Mouse (Mus musculus): Measurements from ENCODE around the gene Dbnl. TPM values are rescaled to one million over a fixed set of nuclear protein-coding genes. Genes with fewer than 3 reads are reported as not detected.

The Dbnl gene
- polyA plus RNA-seq (2017; shearing (Covaris generic)) = 100 to 1,000 TPM; 229 to 284 TPM

DNA sequence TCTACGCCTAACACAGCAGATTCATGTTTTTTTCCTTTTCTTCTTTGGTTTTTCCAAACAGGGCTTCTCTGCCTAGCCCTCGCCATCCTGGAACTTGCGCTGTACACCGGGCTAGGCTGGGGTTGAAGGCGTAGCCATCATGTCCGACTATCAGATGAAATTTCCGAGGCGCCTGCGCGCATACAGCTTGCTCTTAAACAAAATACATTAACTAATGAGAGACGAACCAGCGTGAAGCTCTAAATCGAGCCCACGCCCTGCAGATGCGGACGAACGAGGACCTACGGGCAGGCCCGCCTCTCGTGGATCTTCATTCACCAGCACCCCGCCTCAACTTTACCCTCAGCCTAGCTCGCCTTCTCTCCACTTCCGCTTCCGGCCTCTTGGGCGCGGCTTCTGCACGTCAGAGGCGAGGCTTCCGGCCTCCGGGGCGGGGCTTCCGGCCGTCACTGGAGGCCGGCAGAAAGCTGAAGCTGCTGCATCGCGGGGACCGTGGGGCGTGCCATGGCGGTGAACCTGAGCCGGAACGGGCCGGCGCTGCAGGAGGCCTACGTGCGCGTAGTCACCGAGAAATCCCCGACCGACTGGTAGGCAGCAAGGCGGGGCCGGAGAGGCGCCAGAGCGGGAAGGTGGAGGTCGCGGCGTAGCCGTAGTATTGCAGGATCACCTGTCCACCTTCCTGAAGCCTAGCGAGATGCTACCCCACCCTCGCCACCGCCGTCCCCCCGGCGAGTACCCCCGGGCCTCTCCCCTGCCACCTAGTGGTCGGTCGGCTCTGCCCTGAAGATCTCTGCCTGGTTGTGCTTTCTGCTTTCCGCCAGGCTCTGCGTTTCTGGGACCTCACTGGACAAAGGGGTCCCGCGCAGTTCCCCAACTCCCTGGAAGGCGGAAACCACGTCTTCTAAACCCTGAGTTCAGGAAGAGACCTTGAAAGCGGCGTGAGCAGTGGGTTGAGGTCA, at the start of gene Dbnl:
TSS of gene Dbnl (plus strand) at position 433 of the 959 bp plus-strand sequence.

DNA sequence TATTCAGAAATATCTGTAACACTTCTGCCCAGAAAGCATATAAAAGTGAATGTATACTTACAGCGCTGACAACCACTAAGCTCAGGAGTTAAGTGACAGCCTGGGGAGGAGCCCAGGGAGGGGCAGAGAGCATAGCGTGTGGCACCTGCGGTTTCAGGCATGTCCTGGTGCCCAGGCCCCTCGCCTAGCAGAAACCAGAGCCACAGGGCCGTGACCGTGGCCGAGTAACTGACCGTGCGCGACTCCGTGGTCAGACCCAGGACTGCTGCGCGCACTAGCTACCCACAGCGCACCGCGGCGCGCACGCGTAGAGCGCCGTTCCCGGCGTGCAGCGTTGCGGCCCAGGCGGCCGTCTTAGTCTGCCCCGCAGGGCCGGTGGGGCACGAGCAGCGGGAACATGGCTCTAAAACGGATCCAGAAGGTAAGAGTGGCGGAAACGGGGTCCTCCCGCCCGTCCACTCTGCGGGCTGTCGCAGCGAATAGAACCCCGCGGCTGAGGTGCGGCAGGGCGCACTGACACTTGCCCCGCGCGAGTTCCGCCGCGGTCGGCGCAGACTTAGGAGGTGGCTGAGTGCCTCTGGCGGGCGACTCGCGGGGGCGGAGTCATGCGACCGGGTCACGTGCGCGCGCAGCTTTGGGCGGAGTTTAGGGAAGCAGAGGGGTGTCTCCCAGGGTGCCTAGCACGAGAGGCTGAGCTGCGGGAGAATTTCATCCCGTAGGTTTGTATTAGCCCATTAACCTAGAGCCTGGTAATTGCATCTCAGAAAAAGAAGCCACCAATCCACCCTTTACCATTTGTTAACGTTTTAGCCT, 26.3 kb upstream of the Dbnl start, which contains the start of gene Urgcp:
TSS of gene Urgcp (minus strand) at position 557 of the 813 bp plus-strand sequence.

DNA sequence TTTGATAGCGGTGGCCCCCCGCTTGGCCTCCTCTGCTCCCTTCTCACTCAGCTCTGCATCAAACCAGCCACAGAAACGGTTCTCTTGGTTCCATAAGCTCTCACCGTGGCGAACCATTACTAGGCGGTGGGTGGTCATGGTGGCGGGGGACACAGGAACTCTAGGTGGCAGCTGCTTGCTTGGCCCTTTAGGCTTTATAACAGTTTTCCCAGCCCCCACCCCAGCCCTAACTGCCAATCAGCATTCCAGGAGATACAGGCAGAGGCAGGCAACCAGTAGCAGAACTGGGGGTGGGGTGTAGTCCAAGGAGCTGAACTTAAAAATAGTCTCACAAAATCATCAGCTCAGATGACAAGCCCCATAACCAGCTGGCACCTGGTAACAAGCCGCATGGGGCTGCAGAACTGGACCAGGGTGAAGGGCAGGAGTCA, 15.3 kb downstream of the Dbnl start, which contains the start of gene Pgam2:
TSS of gene Pgam2 (minus strand) at position 183 of the 431 bp plus-strand sequence.

DNA sequence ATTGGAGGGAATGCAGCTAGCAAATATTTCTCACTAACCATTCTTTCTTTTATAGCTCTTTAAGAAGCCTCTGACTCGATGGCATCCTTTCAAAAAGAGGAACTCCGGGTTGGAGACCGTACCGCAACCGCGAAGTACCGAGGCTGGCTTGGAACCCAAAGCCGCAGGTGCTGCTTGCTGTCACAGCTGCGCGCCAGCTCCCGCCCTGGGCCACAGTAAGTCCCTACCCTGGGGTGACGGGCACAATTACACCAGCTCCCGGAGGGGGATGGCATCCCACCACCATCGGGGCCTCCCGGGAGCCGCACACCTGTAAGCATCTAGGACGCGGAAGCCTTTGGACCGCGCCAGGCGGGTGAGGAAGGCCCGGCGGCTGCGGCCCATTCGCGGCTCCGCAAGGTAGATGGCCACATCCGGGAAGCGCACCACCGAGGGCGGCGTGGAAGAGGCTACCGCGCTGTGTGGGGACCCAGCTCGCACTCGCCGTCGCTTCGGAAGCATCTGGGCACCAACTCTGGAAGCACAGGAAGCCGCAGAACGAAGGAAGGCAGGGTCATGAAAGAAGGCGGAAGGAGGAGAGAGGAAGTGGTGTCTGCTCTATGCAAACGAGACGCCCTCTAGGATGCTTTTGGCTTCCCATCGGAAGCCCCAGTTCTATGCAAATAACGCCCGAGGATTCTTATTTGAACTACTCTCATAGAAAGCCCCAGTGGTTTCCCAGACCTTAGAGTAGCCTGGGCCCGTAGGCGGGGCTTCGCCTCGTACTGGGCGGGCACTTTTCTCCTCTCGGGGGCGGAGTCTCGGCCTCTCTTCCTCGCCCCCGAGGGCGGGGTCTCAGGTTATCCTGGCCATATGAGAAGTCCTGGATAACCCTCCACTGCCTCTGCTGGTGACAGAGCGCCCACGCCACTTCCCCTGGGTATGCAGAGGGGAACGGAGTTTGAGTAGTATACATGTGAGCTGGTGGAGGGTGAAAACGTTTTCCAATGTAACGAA, 49.3 kb downstream of the Dbnl start, which contains the start of gene Polm:
TSS of gene Polm (minus strand) at position 766 of the 996 bp plus-strand sequence.

Other genes with a start within 250 kb of the Dbnl start
- gene Ccdc117, start 246.3 kb upstream of the Dbnl start, polyA plus RNA-seq (2017; shearing (Covaris generic)) = 10 to 100 TPM; 23.7 to 33.8 TPM
- gene Ankrd36, start 218.8 kb upstream of the Dbnl start, polyA plus RNA-seq (2017; shearing (Covaris generic)) = under 1 TPM in 1 of 2 experiments, not detected in 1; 0.20 TPM
- 100 to 1,000 TPM; 161 to 171 TPM for gene Mrps24, start 72.8 kb upstream of the Dbnl start, polyA plus RNA-seq (2017; shearing (Covaris generic))
- 10 to 100 TPM; 12.1 to 20.0 TPM for gene Urgcp, start 26.1 kb upstream of the Dbnl start, polyA plus RNA-seq (2017; shearing (Covaris generic))
- gene Pgam2, start 15.2 kb downstream of the Dbnl start, polyA plus RNA-seq (2017; shearing (Covaris generic)) = 1 to 10 TPM; 3.6 to 5.2 TPM
- gene Polm, start 49.5 kb downstream of the Dbnl start, polyA plus RNA-seq (2017; shearing (Covaris generic)) = 10 to 100 TPM; 25.9 to 33.1 TPM
- under 1 TPM; 0.25 to 0.41 TPM for gene Aebp1, start 73.5 kb downstream of the Dbnl start, polyA plus RNA-seq (2017; shearing (Covaris generic))
- gene Pold2, start 89.8 kb downstream of the Dbnl start, polyA plus RNA-seq (2017; shearing (Covaris generic)) = 10 to 100 TPM; 45.9 to 55.4 TPM
- under 1 TPM in 1 of 2 experiments, not detected in 1; 0.81 TPM for gene Myl7, start 110.3 kb downstream of the Dbnl start, polyA plus RNA-seq (2017; shearing (Covaris generic))
- under 1 TPM in 1 of 2 experiments, not detected in 1; 0.20 TPM for gene Gck, start 161.6 kb downstream of the Dbnl start, polyA plus RNA-seq (2017; shearing (Covaris generic))
- 10 to 100 TPM; 49.5 to 59.3 TPM for gene Ykt6, start 167.2 kb downstream of the Dbnl start, polyA plus RNA-seq (2017; shearing (Covaris generic))